In the genomic region with DNA sequence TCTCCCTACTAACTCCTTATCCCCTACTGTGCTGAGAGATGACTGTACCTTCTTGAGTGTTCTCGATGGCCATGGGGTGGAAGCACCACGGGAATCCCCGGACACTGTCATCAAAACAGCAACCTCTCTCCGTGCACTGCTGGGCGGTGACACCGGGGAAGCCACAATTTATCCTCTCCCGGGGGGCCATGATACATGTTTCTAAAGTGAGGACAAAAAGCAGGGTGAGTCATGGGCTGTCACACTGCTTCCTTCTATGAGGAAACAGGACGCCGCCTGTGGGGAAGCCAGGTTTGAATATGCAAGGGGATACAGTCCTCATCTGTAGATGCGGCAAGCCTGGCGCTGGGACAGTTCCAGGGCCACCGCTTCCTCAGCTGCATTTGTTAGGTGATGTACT, we compare ENCODE assay signal across 34 mouse cellular contexts. TPM values are rescaled to one million over a fixed set of nuclear protein-coding genes. Genes with fewer than 3 reads are reported as not detected.
A peak's percentile ranks its signal among the peaks of the same experiment; 100 is the strongest.
DNase-seq lines count a peak whose midpoint lies in the region; ATAC-seq and TF ChIP-seq lines count a peak whose summit lies in the region.
"Had no signal": no experiment of that assay in that cellular context is flagged by ENCODE, and none has a peak within 500 bp of the region (broad histone marks: within the 10 kb centered on the region; RNA-seq: fewer than 3 reads in every experiment).

No protein-coding gene starts in this region.

- no peak overlapping the region for H3K9ac ChIP-seq in liver, postnatal 0 days (replicated peaks)
- H3K9ac ChIP-seq in CH12.LX (ENCODE audit: insufficient read depth, low read depth), result no peak overlapping the region
- H3K9ac ChIP-seq in forebrain, embryonic 11.5 days (ENCODE audit: low read length), result no peak overlapping the region
- H3K9ac ChIP-seq: forebrain, postnatal 0 days; heart, embryonic 12.5 days; intestine, embryonic 15.5 days; limb, embryonic 15.5 days; liver, embryonic 15.5 days; neural tube, embryonic 13.5 days had no signal

- H3K4me3 ChIP-seq in liver, postnatal 0 days (ENCODE audit: low read depth, low read length), result no peak overlapping the region
- H3K4me3 ChIP-seq in CH12.LX (replicated peaks in 1 of 3; ENCODE audit: low read depth in 2 of 3, low read length in 2 of 3, poor library complexity in 1 of 3), result no peak overlapping the region
- H3K4me3 ChIP-seq in forebrain, embryonic 11.5 days (ENCODE audit: low read depth, low read length), result no peak overlapping the region
- H3K4me3 ChIP-seq: forebrain, embryonic 10.5 days; heart, embryonic 12.5 days; hindbrain, embryonic 10.5 days; intestine, embryonic 15.5 days; limb, embryonic 15.5 days; liver, embryonic 15.5 days; myocyte; neural tube, embryonic 13.5 days had no signal

- H3K36me3 ChIP-seq in liver, postnatal 0 days (replicated peaks; ENCODE audit: insufficient read depth, low read length), result no peaks in the 10 kb centered on the region
- H3K36me3 ChIP-seq in CH12.LX (replicated peaks in 1 of 2; ENCODE audit: control insufficient read depth in 1 of 2, insufficient read depth in 1 of 2, low read length in 1 of 2), result no peaks in the 10 kb centered on the region
- H3K36me3 ChIP-seq in forebrain, embryonic 11.5 days (ENCODE audit: control insufficient read depth, insufficient read depth, low read length), result no peaks in the 10 kb centered on the region
- H3K36me3 ChIP-seq: forebrain, embryonic 10.5 days; heart, embryonic 12.5 days; hindbrain, embryonic 10.5 days; intestine, embryonic 15.5 days; limb, embryonic 15.5 days; liver, embryonic 15.5 days; neural tube, embryonic 13.5 days had no signal

- 46% methylated on average over 12 of the region's 12 CpGs for WGBS in liver, postnatal 0 days (ENCODE audit: insufficient replicate concordance)
- WGBS in forebrain, embryonic 11.5 days, result 92% methylated on average over 12 of the region's 12 CpGs

- ATAC-seq in liver, postnatal 0 days, result peak; percentile 31; the same call in 1 of the 2 replicates
- no peak for ATAC-seq in forebrain, embryonic 11.5 days (replicated peaks; ENCODE audit: low FRiP score)
- ATAC-seq: forebrain, postnatal 0 days; hindbrain, embryonic 16.5 days; intestine, embryonic 15.5 days; midbrain, embryonic 16.5 days; Patski had no signal

- no peaks in the 10 kb centered on the region for H3K79me2 ChIP-seq in CH12.LX (replicated peaks; ENCODE audit: control insufficient read depth, extremely low read depth, insufficient read depth, poor library complexity, severe bottlenecking)

- dilution Hi-C loops in CH12.LX (cut with MboI; ENCODE audit: extremely low pct_ligation_motif_present, extremely low pct_unique_long_range_greater_than_20kb, low sequenced_read_pairs), result no loop called here

- no peak overlapping the region for H3K4me2 ChIP-seq in liver, postnatal 0 days (ENCODE audit: low read depth, low read length)
- no peak overlapping the region for H3K4me2 ChIP-seq in CH12.LX (ENCODE audit: insufficient read depth, low read depth, poor library complexity, severe bottlenecking)
- no peak overlapping the region for H3K4me2 ChIP-seq in forebrain, embryonic 11.5 days (ENCODE audit: low read depth, low read length, severe bottlenecking)
- H3K4me2 ChIP-seq: heart, embryonic 12.5 days; intestine, embryonic 15.5 days; limb, embryonic 15.5 days; liver, embryonic 15.5 days; neural tube, embryonic 13.5 days had no signal

- TF ChIP-seq EP300 in liver, postnatal 0 days (IDR thresholded peaks at IDR 0.05; ENCODE audit: low read depth), result no peak
- peak; percentile 41; the same call in 1 of the 2 replicates for TF ChIP-seq EP300 in CH12.LX (IDR thresholded peaks at IDR 0.05; ENCODE audit: low read length)

- no peak for TF ChIP-seq RAD21 in CH12.LX (IDR thresholded peaks at IDR 0.05; ENCODE audit: low read depth, low read length)

- no peaks in the 10 kb centered on the region for H3K9me3 ChIP-seq in liver, postnatal 0 days (ENCODE audit: low read length)
- peaks cover 15% of the 10 kb centered on the region for H3K9me3 ChIP-seq in CH12.LX (replicated peaks; ENCODE audit: low read length)
- H3K9me3 ChIP-seq in forebrain, embryonic 11.5 days (ENCODE audit: control insufficient read depth, low read length), result no peaks in the 10 kb centered on the region
- H3K9me3 ChIP-seq: forebrain, embryonic 10.5 days; hindbrain, embryonic 10.5 days; limb, embryonic 15.5 days; liver, embryonic 15.5 days; neural tube, embryonic 13.5 days had no signal

- H3K27me3 ChIP-seq in liver, postnatal 0 days (ENCODE audit: insufficient read depth, low read length), result no peaks in the 10 kb centered on the region
- peaks cover 26% of the 10 kb centered on the region for H3K27me3 ChIP-seq in CH12.LX (replicated peaks)
- H3K27me3 ChIP-seq in forebrain, embryonic 11.5 days (ENCODE audit: control insufficient read depth, insufficient read depth, low read length), result no peaks in the 10 kb centered on the region
- H3K27me3 ChIP-seq: intestine, embryonic 15.5 days; limb, embryonic 15.5 days; liver, embryonic 15.5 days; neural tube, embryonic 13.5 days; Patski had no signal

- no peak for TF ChIP-seq POLR2A in CH12.LX (IDR thresholded peaks at IDR 0.05; ENCODE audit: low read depth, low read length)

- no peaks in the 10 kb centered on the region for H3K4me1 ChIP-seq in liver, postnatal 0 days (ENCODE audit: insufficient read depth)
- H3K4me1 ChIP-seq in CH12.LX (ENCODE audit: control insufficient read depth in 1 of 2, insufficient read depth in 2 of 2), result peaks cover 37 to 60% of the 10 kb centered on the region in 2 experiments
- H3K4me1 ChIP-seq in forebrain, embryonic 11.5 days (replicated peaks; ENCODE audit: control insufficient read depth, insufficient read depth, low read length), result no peaks in the 10 kb centered on the region
- H3K4me1 ChIP-seq: forebrain, embryonic 10.5 days; heart, embryonic 12.5 days; liver, embryonic 15.5 days; neural tube, embryonic 13.5 days had no signal

- in situ Hi-C loops in CH12.LX (cut with MboI; ENCODE audit: low pct_ligation_motif_present, low pct_unique_long_range_greater_than_20kb, low sequenced_read_pairs), result no loop called here

- peak; percentile 27 for DNase-seq in kidney, adult 9 months
- DNase-seq in kidney, adult 18-20 months, result no peak
- no peak for DNase-seq in liver, postnatal 0 days
- no peak for DNase-seq in liver
- DNase-seq in CH12.LX (ENCODE audit: extremely low read depth), result peak; percentile 72
- no peak for DNase-seq in cerebellum, adult 9-11 months
- no peak for DNase-seq in forebrain, embryonic 11.5 days (ENCODE audit: low spot score)
- DNase-seq: adrenal gland, postnatal 36 days; cerebellum, adult 11-12 months; cerebellum, postnatal 14 days; forebrain, postnatal 0 days; gastrocnemius, postnatal 14 days; heart, adult 18-20 months; heart, postnatal 10 days; left cerebral cortex, postnatal 4 days; lung, postnatal 4 days; retina, postnatal 1 day had no signal

- H3K27ac ChIP-seq in liver, postnatal 0 days (ENCODE audit: low read depth), result no peak overlapping the region
- H3K27ac ChIP-seq in CH12.LX (ENCODE audit: insufficient read depth, low read depth), result no peak overlapping the region
- H3K27ac ChIP-seq in forebrain, embryonic 11.5 days (ENCODE audit: low read depth, low read length), result no peak overlapping the region
- H3K27ac ChIP-seq: forebrain, embryonic 10.5 days; hindbrain, embryonic 10.5 days; intestine, embryonic 15.5 days; limb, embryonic 15.5 days; liver, embryonic 15.5 days; neural tube, embryonic 13.5 days had no signal

- no peak for TF ChIP-seq CTCF in liver, postnatal 0 days (IDR thresholded peaks at IDR 0.05; ENCODE audit: low read depth)
- TF ChIP-seq CTCF in CH12.LX (conservative IDR thresholded peaks at IDR 0.05 in 1 of 2, IDR thresholded peaks at IDR 0.05 in 1 of 2; ENCODE audit: low read depth in 2 of 2, low read length in 2 of 2), result no peak

TF ChIP-seq in CH12.LX, 34 proteins besides CTCF, POLR2A, EP300 and RAD21 (continues in another document):
- TF ChIP-seq ELF1 (IDR thresholded peaks at IDR 0.05; ENCODE audit: low read depth, low read length), result peak; percentile 38; the same call in 1 of the 2 replicates
- 0 out of 2 replicates have a peak, but pooled peaks have one; percentile 6 for TF ChIP-seq JUN (IDR thresholded peaks at IDR 0.05; ENCODE audit: insufficient read depth, low read depth, low read length)
- TF ChIP-seq CHD2 (IDR thresholded peaks at IDR 0.05; ENCODE audit: low read length), result no peak
- 0 out of 2 replicates have a peak, but pooled peaks have one; percentile 59 for TF ChIP-seq MAZ (IDR thresholded peaks at IDR 0.05; ENCODE audit: low read depth, low read length)
- no peak for TF ChIP-seq RCOR1 (conservative IDR thresholded peaks at IDR 0.05; ENCODE audit: low read depth, low read length)
- peak; percentile 96 for TF ChIP-seq ETS1 (conservative IDR thresholded peaks at IDR 0.05; ENCODE audit: low read depth, low read length)

RNA-seq across cellular contexts. Expression of a gene that starts 2.5 kb away (rescaled TPM):
- polyA plus RNA-seq in liver, postnatal 0 days (2015; fragmentation: Nextera tagmentation; extraction: Ambion mirVana), result not detected in 2 replicates
- 1.1 and 2.2 TPM in 2 replicates for total RNA-seq in CH12.LX (2012; rRNA removed)
- 0.54 and 1.6 TPM in 2 replicates for total RNA-seq in CH12.LX (2014; rRNA removed)
- 0.44 TPM in 1 of 2 replicates, not detected in the other for polyA plus RNA-seq in CH12.LX (2012; ENCODE audit: insufficient read length, low read depth)
- not detected in 2 replicates for polyA plus RNA-seq in forebrain, embryonic 11.5 days (2014; fragmentation: Nextera tagmentation; extraction: Ambion mirVana)
- total RNA-seq: adrenal gland, postnatal 36 days; forebrain, postnatal 0 days; gastrocnemius, postnatal 14 days; heart, adult 18-20 months; heart, postnatal 10 days; layer of hippocampus, postnatal 14 days; left cerebral cortex, adult 8-10 months; left cerebral cortex, postnatal 4 days had no signal
- polyA plus RNA-seq: embryonic facial prominence, embryonic 11.5 days; forebrain, embryonic 10.5 days; forebrain, postnatal 0 days; heart, embryonic 12.5 days; hindbrain, embryonic 10.5 days; hindbrain, embryonic 16.5 days; limb, embryonic 15.5 days; liver, embryonic 15.5 days; lung, embryonic 16.5 days; midbrain, embryonic 16.5 days; neural tube, embryonic 13.5 days; Patski; spleen, adult 2 months; urinary bladder, adult 2 months had no signal

RNA-seq across cellular contexts. Expression of a gene that starts 18.5 kb away (rescaled TPM):
- 0.33 and 0.39 TPM in 2 replicates for polyA plus RNA-seq in liver, postnatal 0 days (2015; fragmentation: Nextera tagmentation; extraction: Ambion mirVana)
- not detected in 2 replicates for total RNA-seq in CH12.LX (2012; rRNA removed)
- total RNA-seq in CH12.LX (2014; rRNA removed), result not detected in 2 replicates
- not detected in 2 replicates for polyA plus RNA-seq in CH12.LX (2012; ENCODE audit: insufficient read length, low read depth)
- polyA plus RNA-seq in forebrain, embryonic 11.5 days (2014; fragmentation: Nextera tagmentation; extraction: Ambion mirVana), result not detected in 2 replicates
- total RNA-seq: adrenal gland, postnatal 36 days; forebrain, postnatal 0 days; gastrocnemius, postnatal 14 days; heart, adult 18-20 months; heart, postnatal 10 days; layer of hippocampus, postnatal 14 days; left cerebral cortex, adult 8-10 months; left cerebral cortex, postnatal 4 days had no signal
- polyA plus RNA-seq: embryonic facial prominence, embryonic 11.5 days; forebrain, embryonic 10.5 days; forebrain, postnatal 0 days; heart, embryonic 12.5 days; hindbrain, embryonic 10.5 days; hindbrain, embryonic 16.5 days; limb, embryonic 15.5 days; liver, embryonic 15.5 days; midbrain, embryonic 16.5 days; myocyte; neural tube, embryonic 13.5 days; Patski had no signal

RNA-seq across cellular contexts. Expression of a gene that starts 33.2 kb away (rescaled TPM):
- 932 and 1,034 TPM in 2 replicates for polyA plus RNA-seq in liver, postnatal 0 days (2015; fragmentation: Nextera tagmentation; extraction: Ambion mirVana)
- total RNA-seq in CH12.LX (2012; rRNA removed), result not detected in 2 replicates
- not detected in 2 replicates for total RNA-seq in CH12.LX (2014; rRNA removed)
- not detected in 2 replicates for polyA plus RNA-seq in CH12.LX (2012; ENCODE audit: insufficient read length, low read depth)
- 1.1 and 1.2 TPM in 2 replicates for polyA plus RNA-seq in forebrain, embryonic 11.5 days (2014; fragmentation: Nextera tagmentation; extraction: Ambion mirVana)
- total RNA-seq: adrenal gland, postnatal 36 days; forebrain, postnatal 0 days; gastrocnemius, postnatal 14 days; heart, adult 18-20 months; heart, postnatal 10 days; layer of hippocampus, postnatal 14 days; left cerebral cortex, adult 8-10 months; left cerebral cortex, postnatal 4 days had no signal
- polyA plus RNA-seq: embryonic facial prominence, embryonic 11.5 days; heart, embryonic 12.5 days; hindbrain, embryonic 10.5 days; myocyte; Patski; spleen, adult 2 months; urinary bladder, adult 2 months had no signal

RNA-seq across cellular contexts. Expression of a gene that starts 36.2 kb away (rescaled TPM):
- polyA plus RNA-seq in liver, postnatal 0 days (2015; fragmentation: Nextera tagmentation; extraction: Ambion mirVana), result 0.62 and 0.73 TPM in 2 replicates
- not detected in 2 replicates for total RNA-seq in CH12.LX (2012; rRNA removed)
- total RNA-seq in CH12.LX (2014; rRNA removed), result not detected in 2 replicates
- polyA plus RNA-seq in CH12.LX (2012; ENCODE audit: insufficient read length, low read depth), result not detected in 2 replicates
- polyA plus RNA-seq in forebrain, embryonic 11.5 days (2014; fragmentation: Nextera tagmentation; extraction: Ambion mirVana), result not detected in 2 replicates
- total RNA-seq: adrenal gland, postnatal 36 days; forebrain, postnatal 0 days; gastrocnemius, postnatal 14 days; heart, adult 18-20 months; heart, postnatal 10 days; left cerebral cortex, postnatal 4 days had no signal
- polyA plus RNA-seq: embryonic facial prominence, embryonic 11.5 days; forebrain, embryonic 10.5 days; forebrain, postnatal 0 days; heart, embryonic 12.5 days; hindbrain, embryonic 10.5 days; hindbrain, embryonic 16.5 days; intestine, embryonic 15.5 days; lung, embryonic 16.5 days; midbrain, embryonic 16.5 days; myocyte; neural tube, embryonic 13.5 days; Patski had no signal

RNA-seq across cellular contexts. Expression of a gene that starts 45.1 kb away (rescaled TPM):
- 4.2 and 4.6 TPM in 2 replicates for polyA plus RNA-seq in liver, postnatal 0 days (2015; fragmentation: Nextera tagmentation; extraction: Ambion mirVana)
- total RNA-seq in CH12.LX (2012; rRNA removed) (0.08 TPM in 2 replicates), CH12.LX (2014; rRNA removed) (not detected in 2 replicates)
- 0.17 and 0.23 TPM in 2 replicates for polyA plus RNA-seq in CH12.LX (2012; ENCODE audit: insufficient read length, low read depth)
- 0.27 and 0.79 TPM in 2 replicates for polyA plus RNA-seq in forebrain, embryonic 11.5 days (2014; fragmentation: Nextera tagmentation; extraction: Ambion mirVana)
- total RNA-seq: gastrocnemius, postnatal 14 days; left cerebral cortex, adult 8-10 months; left cerebral cortex, postnatal 4 days had no signal
- polyA plus RNA-seq: forebrain, postnatal 0 days; hindbrain, embryonic 16.5 days; midbrain, embryonic 16.5 days; myocyte; neural tube, embryonic 13.5 days had no signal

Comparison
In these comparisons a context has a peak if more than half of its experiments do, and no peak if none do; other contexts are left out.
1. DNase-seq: peak in kidney, adult 9 months (single experiment) and CH12.LX (single experiment); none in kidney, adult 18-20 months (single experiment), liver, postnatal 0 days (single experiment), liver (single experiment), cerebellum, adult 9-11 months (single experiment) and forebrain, embryonic 11.5 days (single experiment).
2. RNA of a gene that starts 33.2 kb away (polyA plus RNA-seq): 932 to 1,034 TPM in liver, postnatal 0 days; 1.1 to 1.2 TPM in forebrain, embryonic 11.5 days and not detected in CH12.LX; every median in the first group is over 100 times any median in the second.